Mouse (Mus musculus) heart, postnatal 25 days (tissue): ENCODE results near the gene Ezh2. TPM values are rescaled to one million over a fixed set of nuclear protein-coding genes. Genes with fewer than 3 reads are reported as not detected.

Experiments
- DNase-seq: peaks from one replicate; pipeline ENCODE4 v3.0.0; 2022; ENCODE audit warnings: low spot score
- intact Hi-C: fragments of 180-260 bp; cut with DNase I; formaldehyde crosslinking; loops from one replicate; pipeline ENCODE4 v1.15.1; 2025
- total RNA-seq, 2 experiments: library from RNA; stranded (reverse); gene quantifications; 2 replicates each; pipeline ENCODE4 v1.2.3; 2021

Gene Ezh2
- total RNA-seq, 2 experiments from 2014 or later: 9.9 to 12.3 TPM

- intact Hi-C loops: no loop called here
- DNase-seq: no peak
These were observed 34.7 kb downstream of the Ezh2 start for GRCm38 (mm10) chr6:47560407-47560806.

- intact Hi-C loops: no loop called here
- DNase-seq: no peak
These were observed 35.9 kb downstream of the Ezh2 start for GRCm38 (mm10) chr6:47559287-47559686.

DNA sequence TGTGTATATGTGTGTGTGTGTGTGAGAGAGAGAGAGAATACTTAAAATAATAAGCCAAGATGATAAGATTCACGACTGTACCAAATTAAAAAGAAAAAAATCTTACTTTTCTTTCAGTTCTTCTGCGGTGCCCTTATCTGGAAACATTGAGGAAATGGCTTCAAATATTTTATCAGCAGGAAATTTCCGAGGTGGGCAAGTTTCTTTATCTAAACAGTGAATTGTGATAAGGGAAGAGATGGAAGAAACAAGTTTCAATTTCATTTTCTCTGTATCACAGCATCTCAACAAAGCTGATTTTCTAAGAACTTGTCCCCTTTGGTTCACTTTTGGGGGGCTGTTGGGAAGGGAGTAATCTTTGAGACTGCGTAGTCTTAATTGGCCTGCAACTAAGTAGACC, 42.9 kb downstream of the Ezh2 start:
- intact Hi-C loops: no loop called here
- DNase-seq: no peak

DNA sequence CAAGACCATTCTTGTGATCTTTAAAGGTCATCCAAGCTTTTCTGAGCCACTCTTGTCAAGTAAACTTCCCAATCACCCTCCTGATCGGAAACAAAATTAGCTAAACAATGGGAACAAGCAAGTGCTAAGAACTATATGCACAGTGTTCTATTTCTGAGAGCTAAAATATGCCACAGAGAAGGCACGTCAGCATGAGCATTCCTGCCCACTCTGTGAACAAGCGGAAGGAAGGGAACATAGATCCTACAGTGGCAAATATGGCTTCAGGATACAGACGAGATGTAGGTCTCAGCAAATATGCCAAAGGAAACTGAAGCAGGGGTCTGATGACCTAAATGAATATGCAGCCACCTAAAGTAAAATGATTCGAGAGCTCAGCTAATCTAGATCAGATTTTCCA, 59.8 kb downstream of the Ezh2 start:
- intact Hi-C loops: no loop called here
- DNase-seq: no peak

DNA sequence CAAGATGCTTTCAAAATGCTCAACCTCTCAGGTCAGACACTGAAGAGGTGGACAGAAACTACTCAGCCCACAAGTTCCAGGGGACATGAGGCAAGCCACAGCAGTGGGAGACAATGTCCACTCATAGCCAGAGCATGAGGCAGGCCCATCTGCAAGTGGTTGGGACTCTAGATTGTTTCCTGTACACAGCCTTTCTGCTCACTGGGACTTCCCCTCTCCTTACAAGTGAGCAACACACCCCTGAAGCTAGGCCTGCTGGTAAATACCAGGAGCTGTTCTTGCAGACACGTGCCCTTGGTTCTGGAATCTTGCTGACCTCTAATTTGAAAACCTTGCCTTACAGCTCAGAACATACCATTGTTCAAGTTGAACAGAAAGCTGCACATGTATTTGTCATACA, 62.6 kb downstream of the Ezh2 start:
- intact Hi-C loops: no loop called here
- DNase-seq: no peak

GRCm38 (mm10) chr6:47527655-47528054, 67.5 kb downstream of the Ezh2 start:
- intact Hi-C loops: no loop called here
- DNase-seq: no peak

DNA sequence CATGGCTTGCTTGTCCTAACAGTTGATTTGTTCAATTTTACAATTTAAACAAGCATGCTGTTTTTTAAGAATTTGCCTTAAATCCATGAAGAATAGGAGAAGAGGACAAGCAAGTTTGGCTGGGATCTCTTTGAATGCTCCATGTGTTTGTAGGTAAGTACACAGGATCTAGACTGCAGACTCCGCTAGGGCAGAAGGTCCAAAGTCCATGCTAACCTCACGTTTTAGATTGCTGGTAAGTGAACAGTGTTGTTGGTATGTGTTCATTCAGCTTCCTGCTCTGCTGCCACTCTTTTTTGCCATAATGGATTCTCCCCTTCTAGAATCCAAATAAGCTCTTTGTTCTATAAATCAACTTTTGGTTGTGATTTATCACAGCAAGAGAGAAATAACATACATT, 68.0 kb downstream of the Ezh2 start:
- no peak for DNase-seq
- intact Hi-C loops: no loop called here

DNA sequence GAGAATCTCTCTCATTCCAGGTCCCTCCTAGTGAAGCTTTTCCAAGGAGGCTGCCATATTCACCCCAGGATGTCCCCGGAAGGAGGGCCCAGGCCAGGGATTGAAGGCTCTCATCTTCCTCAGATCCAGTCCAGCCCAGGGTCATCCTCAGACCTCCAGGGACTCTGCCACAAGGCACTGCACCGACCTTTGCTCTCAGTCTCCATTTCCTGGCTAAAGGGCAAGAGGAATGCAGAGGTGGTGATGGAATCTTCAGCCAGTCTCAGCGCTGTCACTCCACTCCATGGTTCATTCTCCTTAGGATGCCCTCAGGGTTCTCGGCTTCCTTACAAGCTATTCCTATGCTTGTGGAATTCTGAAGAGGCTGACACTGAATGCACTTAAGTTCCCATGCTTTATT, 68.7 kb downstream of the Ezh2 start:
- intact Hi-C loops: no loop called here
- no peak for DNase-seq

GRCm38 (mm10) chr6:47525041-47525440, 70.1 kb downstream of the Ezh2 start:
- intact Hi-C loops: no loop called here
- DNase-seq: no peak

DNA sequence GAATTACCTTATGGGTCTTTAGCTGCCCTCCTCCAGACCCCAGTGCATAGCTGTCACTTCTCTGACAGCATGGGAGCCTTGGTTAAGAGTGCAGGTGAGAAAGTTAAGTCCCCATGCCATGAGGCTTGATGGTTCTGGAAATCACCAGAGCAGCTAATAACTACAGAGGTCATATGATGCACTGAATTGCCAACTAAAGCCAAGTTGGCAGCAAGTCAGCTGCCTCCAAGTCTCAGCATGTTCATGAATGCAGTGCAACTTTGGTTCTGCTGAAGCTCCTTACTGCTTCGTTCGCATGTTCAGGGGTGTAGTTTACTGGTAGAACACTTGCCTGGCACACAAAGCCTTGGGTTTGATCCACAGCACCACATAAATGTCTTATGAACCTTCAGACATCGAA, 72.7 kb downstream of the Ezh2 start:
- intact Hi-C loops: no loop called here
- DNase-seq: no peak

DNA sequence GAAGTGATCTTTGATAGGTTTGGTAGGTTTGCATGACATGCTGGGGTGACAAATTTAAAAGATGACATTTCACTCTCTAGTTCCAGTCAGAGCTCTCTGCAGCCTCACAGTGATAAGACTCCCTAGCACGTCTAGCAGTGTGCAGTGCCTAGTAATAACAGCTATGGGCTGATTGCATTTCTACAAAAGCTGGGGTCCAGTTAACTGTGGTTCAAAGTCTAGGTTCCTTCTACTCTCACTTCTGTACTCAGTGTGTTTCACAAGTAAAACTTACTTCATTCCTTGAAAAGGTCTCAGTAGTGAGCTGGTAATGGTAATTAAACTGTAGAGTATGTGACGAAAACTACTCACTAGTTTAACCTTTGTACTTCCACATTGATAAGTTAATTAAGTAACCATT, 75.1 kb downstream of the Ezh2 start:
- intact Hi-C loops: no loop called here
- no peak for DNase-seq

- intact Hi-C loops: no loop called here
- no peak for DNase-seq
These were observed 100.6 kb downstream of the Ezh2 start for GRCm38 (mm10) chr6:47494562-47494961.

- DNase-seq: no peak
- intact Hi-C loops: no loop called here
These were observed 113.1 kb downstream of the Ezh2 start for GRCm38 (mm10) chr6:47482027-47482426.

Other genes with a start within 250 kb of the Ezh2 start
- 10 to 100 TPM; 61.1 to 63.4 TPM for gene Cul1, start 141.9 kb downstream of the Ezh2 start, total RNA-seq
- gene Pdia4, start 218.1 kb upstream of the Ezh2 start, total RNA-seq: 10 to 100 TPM; 48.3 to 54.3 TPM
- under 1 TPM; 0.68 to 0.89 TPM for gene Zfp786, start 235.5 kb upstream of the Ezh2 start, total RNA-seq
- gene Zfp398, start 240.3 kb upstream of the Ezh2 start, total RNA-seq: 1 to 10 TPM; 6.4 to 7.2 TPM